Mouse (Mus musculus): ENCODE results near the gene Lyg2. TPM values are rescaled to one million over a fixed set of nuclear protein-coding genes. Genes with fewer than 3 reads are reported as not detected.

The Lyg2 gene
- not detected for polyA plus RNA-seq (2017; shearing (Covaris generic))

GRCm38 (mm10) chr1:37916393-37916792 lies at the start of gene Lyg2:
Gene Lyg2 (minus strand): TSS chr1:37916493.

GRCm38 (mm10) chr1:37957659-37958058 lies 41.4 kb upstream of the Lyg2 start, which contains the start of gene Lyg1:
Gene Lyg1 (minus strand): TSS chr1:37957759.

GRCm38 (mm10) chr1:37890025-37890652 lies 26.2 kb downstream of the Lyg2 start, which contains the start of the genes Mitd1 and Mrpl30:
Gene Mitd1 (minus strand): TSS chr1:37890411.
Gene Mrpl30 (plus strand): TSS chr1:37890477.

GRCm38 (mm10) chr1:37871704-37872103 lies 44.6 kb downstream of the Lyg2 start, which contains the start of gene Lipt1:
Gene Lipt1 (plus strand): TSS chr1:37871738.

GRCm38 (mm10) chr1:37866286-37866685 lies 50.0 kb downstream of the Lyg2 start, which contains the start of gene Tsga10:
Gene Tsga10 (minus strand): TSS chr1:37866429.

Other genes with a start within 250 kb of the Lyg2 start
- 0.54 TPM for gene 2010300C02Rik, start 196.4 kb downstream of the Lyg2 start, polyA plus RNA-seq (2017; shearing (Covaris generic))
- 1.7 TPM for gene Tsga10, start 50.1 kb downstream of the Lyg2 start, polyA plus RNA-seq (2017; shearing (Covaris generic))
- gene Lipt1, start 44.8 kb downstream of the Lyg2 start, polyA plus RNA-seq (2017; shearing (Covaris generic)): 6.8 TPM
- 97.5 TPM for gene Mitd1, start 26.1 kb downstream of the Lyg2 start, polyA plus RNA-seq (2017; shearing (Covaris generic))
- 163 TPM for gene Mrpl30, start 26.0 kb downstream of the Lyg2 start, polyA plus RNA-seq (2017; shearing (Covaris generic))
- not detected for gene Lyg1, start 41.3 kb upstream of the Lyg2 start, polyA plus RNA-seq (2017; shearing (Covaris generic))
- gene Txndc9, start 81.4 kb upstream of the Lyg2 start, polyA plus RNA-seq (2017; shearing (Covaris generic)): 108 TPM
- 19.7 TPM for gene Eif5b, start 81.5 kb upstream of the Lyg2 start, polyA plus RNA-seq (2017; shearing (Covaris generic))
- gene Rev1, start 213.3 kb upstream of the Lyg2 start, polyA plus RNA-seq (2017; shearing (Covaris generic)): 9.7 TPM

Measured in inflammation-experienced regulatory T-cells, adult 16 weeks (primary cell).